Mouse (Mus musculus): ENCODE data around the gene Tead3.

- TF ChIP-seq CTCF (IDR thresholded peaks at IDR 0.05; ENCODE audit: control insufficient read depth, insufficient read depth, insufficient read length) (no peak), MYOG (IDR thresholded peaks at IDR 0.05; ENCODE audit: control insufficient read depth, extremely low read depth, insufficient read length) (no peak)
Observed at GRCm38 (mm10) chr17:28394051-28394765, 43.6 kb upstream of the Tead3 start.

Data from C2C12 (cell line).